Mouse (Mus musculus) ES-E14 (cell line): ENCODE results near the gene Bloc1s6. TPM values are rescaled to one million over a fixed set of nuclear protein-coding genes. Genes with fewer than 3 reads are reported as not detected.

Experiments used
- DNase-seq: peaks from one replicate; pipeline ENCODE4 v3.0.0-alpha.2; 2013; ENCODE audit warnings: low read depth, low spot score
- H3K27ac ChIP-seq: 2 replicates; pipeline ENCODE4 v1.5.1; 2012; ENCODE audit warnings: low read depth, mild to moderate bottlenecking, low read length, moderate library complexity, mixed read lengths; ENCODE audit not compliant: poor library complexity, insufficient read depth, severe bottlenecking
- H3K36me3 ChIP-seq: 2 replicates; pipeline ENCODE4 v1.6.1; 2012; ENCODE audit warnings: mild to moderate bottlenecking, low read length, moderate library complexity, mixed read lengths; ENCODE audit not compliant: control insufficient read depth, poor library complexity, insufficient read depth, severe bottlenecking
- H3K4me1 ChIP-seq, 2 experiments: fragments of 150-350 bp in 1 of 2; sonication (generic) in 1 of 2; 2 replicates each; pipeline ENCODE4 v1.6.1; 2012; ENCODE audit warnings: low read length in 2 of 2, mild to moderate bottlenecking in 1 of 2, mixed read lengths in 1 of 2; ENCODE audit not compliant: control insufficient read depth in 2 of 2, insufficient read depth in 2 of 2, poor library complexity in 1 of 2
- H3K4me3 ChIP-seq, 2 experiments: fragments of 150-350 bp in 1 of 2; sonication (generic) in 1 of 2; 2 replicates each; pipeline ENCODE4 v1.5.1; 2012; ENCODE audit warnings: low read length in 2 of 2, low read depth in 1 of 2, mild to moderate bottlenecking in 1 of 2, mixed read lengths in 1 of 2; ENCODE audit not compliant: insufficient read depth in 1 of 2, poor library complexity in 1 of 2, severe bottlenecking in 1 of 2
- H3K9ac ChIP-seq: 2 replicates; pipeline ENCODE4 v1.6.1; 2012; ENCODE audit warnings: low read depth, mild to moderate bottlenecking, low read length, mixed read lengths; ENCODE audit not compliant: poor library complexity, insufficient read depth, severe bottlenecking
- H3K9me3 ChIP-seq: fragments of 150-350 bp; sonication (generic); 2 replicates; pipeline ENCODE4 v1.6.1; 2012; ENCODE audit warnings: low read depth, mild to moderate bottlenecking, low read length; ENCODE audit not compliant: control insufficient read depth, insufficient read depth
- CHD2 ChIP-seq: IDR thresholded peaks from 2 replicates; pipeline ENCODE4 v1.6.1; 2014; ENCODE audit warnings: mild to moderate bottlenecking, low read depth, low read length, inconsistent platforms
- HCFC1 ChIP-seq: IDR thresholded peaks from 2 replicates; pipeline ENCODE4 v1.6.1; 2012; ENCODE audit warnings: low read length, inconsistent platforms, borderline replicate concordance; ENCODE audit not compliant: insufficient read depth
- MAFK ChIP-seq: IDR thresholded peaks from 2 replicates; pipeline ENCODE4 v1.6.1; 2014; ENCODE audit warnings: mild to moderate bottlenecking, low read depth, low read length, inconsistent platforms; ENCODE audit not compliant: insufficient read depth
- ZC3H11A ChIP-seq: IDR thresholded peaks from 2 replicates; pipeline ENCODE4 v1.6.1; 2012; ENCODE audit warnings: low read depth, mild to moderate bottlenecking, inconsistent platforms, low read length, borderline replicate concordance
- ZNF384 ChIP-seq: IDR thresholded peaks from 2 replicates; pipeline ENCODE4 v1.6.1; 2012; ENCODE audit warnings: low read depth, low read length, inconsistent platforms
- in situ Hi-C, 2 experiments: fragments of 600-800 bp; cut with MboI; formaldehyde crosslinking; loops; one replicate each; pipeline ENCODE4 v1.15.1; 2025; ENCODE audit warnings: low sequenced_read_pairs in 2 of 2, inconsistent platforms in 1 of 2; ENCODE audit not compliant: unreplicated experiment in 2 of 2
- total RNA-seq: library from RNA; depleted of rRNA; stranded (reverse); fragments of 300-350 nt; gene quantifications from 2 replicates; pipeline ENCODE4 v1.2.3, GENCODE M21; 2012

Bloc1s6 gene
- total RNA-seq, 1 experiment, result 11.6 TPM

DNA sequence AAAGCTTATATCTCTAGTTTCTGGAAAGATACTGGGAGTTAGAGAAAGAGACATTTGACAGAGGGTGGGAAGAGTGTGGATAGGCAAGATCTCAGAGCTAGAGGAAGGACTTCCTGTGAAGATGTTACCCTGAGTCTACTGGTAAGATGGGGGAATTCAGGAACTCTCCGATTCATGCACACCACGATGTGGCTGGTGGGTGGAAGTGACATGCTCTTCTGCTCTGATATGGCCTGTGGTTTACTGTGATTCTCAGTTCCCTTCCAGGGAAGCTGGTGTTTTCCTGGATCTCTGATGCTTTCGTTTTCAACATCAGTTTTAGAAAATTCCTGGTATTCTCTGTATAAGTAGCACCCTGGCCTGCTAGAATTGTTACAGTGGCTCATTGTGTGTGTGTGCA, 26.4 kb upstream of the Bloc1s6 start:
- Histone ChIP-seq H3K9ac (no peak overlapping the region), H3K27ac (no peak overlapping the region), H3K9me3 (no peaks in the 10 kb centered on the region), H3K4me3 (no peak overlapping the region), H3K4me1 (no peaks in the 10 kb centered on the region), H3K36me3 (no peaks in the 10 kb centered on the region)
- TF ChIP-seq MAFK, result no peak
- no peak for TF ChIP-seq ZC3H11A
- TF ChIP-seq CHD2, result no peak
- TF ChIP-seq HCFC1, result no peak
- TF ChIP-seq ZNF384, result no peak
- in situ Hi-C loops, result no loop called here
- DNase-seq, result no peak

DNA sequence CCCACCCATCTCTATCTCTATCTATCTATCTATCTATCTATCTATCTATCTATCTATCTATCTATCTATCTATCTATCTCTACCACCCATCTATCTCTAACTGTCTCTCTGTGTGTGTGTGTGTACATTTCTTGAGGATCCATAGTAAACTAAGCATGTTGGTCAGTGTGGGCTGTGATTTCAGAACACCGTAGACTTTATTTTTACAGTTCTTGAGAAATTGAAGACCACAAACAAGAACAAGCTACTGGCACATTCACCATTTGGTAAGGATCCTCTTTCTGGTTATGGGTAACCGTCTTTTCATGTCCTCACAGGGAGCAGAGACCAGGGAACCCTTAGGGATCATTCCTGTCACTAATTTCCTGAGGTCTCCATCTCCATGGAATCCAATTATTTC, 25.5 kb upstream of the Bloc1s6 start:
- Histone ChIP-seq H3K9me3 (no peaks in the 10 kb centered on the region), H3K9ac (no peak overlapping the region), H3K27ac (no peak overlapping the region), H3K36me3 (no peaks in the 10 kb centered on the region), H3K4me1 (no peaks in the 10 kb centered on the region), H3K4me3 (no peak overlapping the region)
- TF ChIP-seq HCFC1, result no peak
- no peak for TF ChIP-seq ZNF384
- no peak for TF ChIP-seq ZC3H11A
- no peak for TF ChIP-seq CHD2
- no peak for TF ChIP-seq MAFK
- DNase-seq, result no peak
- in situ Hi-C loops, result no loop called here

DNA sequence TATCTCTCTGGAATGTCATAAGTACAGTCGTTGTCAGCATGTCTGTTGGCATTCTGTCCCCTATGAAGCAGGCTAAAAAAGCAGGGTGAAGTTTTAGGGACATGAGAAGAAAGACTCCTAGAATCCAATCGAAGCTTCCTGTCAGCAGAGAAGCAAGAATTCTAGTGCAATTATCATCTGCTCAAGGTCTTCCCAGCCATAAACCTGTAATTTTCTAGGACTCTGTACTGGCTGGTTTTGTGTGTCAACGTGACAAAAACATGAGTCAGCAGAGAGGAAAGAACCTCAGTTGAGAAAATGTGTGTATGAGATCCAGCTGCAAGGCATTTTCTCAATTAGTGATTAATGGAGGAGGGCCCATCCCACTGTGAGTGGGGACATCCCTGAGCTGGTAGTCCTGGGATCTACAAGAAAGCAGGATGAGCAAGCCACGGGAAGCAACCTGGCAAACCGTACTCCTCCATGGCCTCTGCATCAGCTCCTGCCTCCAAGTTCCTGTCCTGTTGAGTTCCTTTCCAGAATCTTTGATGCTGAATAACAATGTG, 23.1 kb upstream of the Bloc1s6 start:
- in situ Hi-C loops, result no loop called here
- Histone ChIP-seq H3K9ac (no peak overlapping the region), H3K27ac (no peak overlapping the region), H3K9me3 (no peaks in the 10 kb centered on the region), H3K36me3 (no peaks in the 10 kb centered on the region), H3K4me1 (no peaks in the 10 kb centered on the region), H3K4me3 (no peak overlapping the region)
- TF ChIP-seq HCFC1 (no peak), ZNF384 (no peak), CHD2 (no peak), ZC3H11A (no peak), MAFK (no peak)
- no peak for DNase-seq

DNA sequence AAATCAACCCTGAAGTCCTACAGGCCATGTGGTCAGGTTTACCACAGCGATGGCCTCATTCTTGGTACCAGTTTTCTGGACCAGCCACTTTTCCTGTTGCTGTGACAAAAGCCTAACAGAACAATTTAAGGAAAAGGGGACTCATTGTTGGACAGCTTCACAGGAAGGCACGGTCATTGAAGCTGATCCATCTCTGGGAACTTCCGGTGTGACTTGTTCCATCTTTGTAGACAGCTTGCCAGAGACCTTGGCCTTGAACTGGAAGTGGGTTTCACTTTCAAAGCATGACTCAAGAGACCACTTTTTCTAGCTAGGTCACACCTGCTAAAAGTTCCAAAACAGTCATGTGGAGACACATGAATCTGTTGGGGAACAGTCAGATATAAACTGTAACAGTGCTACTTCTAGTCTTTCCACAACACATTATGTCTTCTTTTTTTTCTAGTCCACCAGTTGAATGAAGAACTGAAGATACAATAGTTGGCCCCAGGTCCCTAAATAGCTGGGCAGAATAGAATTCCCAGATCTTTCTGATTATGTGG, 21.9 kb upstream of the Bloc1s6 start:
- H3K4me1 ChIP-seq, result no peaks in the 10 kb centered on the region
- H3K36me3 ChIP-seq, result no peaks in the 10 kb centered on the region
- DNase-seq, result no peak
- in situ Hi-C loops, result no loop called here
- no peaks in the 10 kb centered on the region for H3K9me3 ChIP-seq
- H3K9ac ChIP-seq, result no peak overlapping the region
- H3K4me3 ChIP-seq, result no peak overlapping the region
- TF ChIP-seq CHD2 (no peak), ZC3H11A (no peak), HCFC1 (no peak), ZNF384 (no peak), MAFK (no peak)
- H3K27ac ChIP-seq, result no peak overlapping the region

DNA sequence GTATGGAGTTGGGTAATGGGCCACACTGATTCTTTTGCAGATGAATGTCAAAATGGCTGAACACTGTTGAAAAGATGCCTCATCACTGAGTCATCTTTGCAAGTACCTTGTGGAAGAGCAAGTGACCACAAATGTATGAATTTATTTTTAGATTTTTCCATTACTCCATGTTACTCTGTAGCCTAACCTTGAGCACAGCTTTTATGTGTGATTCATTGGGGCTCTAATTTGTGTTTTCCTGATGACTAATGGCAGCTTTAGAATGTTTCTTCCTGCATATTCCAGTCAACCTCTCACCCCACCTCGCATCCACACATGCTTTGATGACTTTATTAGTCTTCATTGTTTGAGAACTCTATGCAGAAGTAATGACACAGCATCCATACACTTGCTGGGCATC, 19.1 kb upstream of the Bloc1s6 start:
- H3K9me3 ChIP-seq, result no peaks in the 10 kb centered on the region
- in situ Hi-C loops, result no loop called here
- TF ChIP-seq ZC3H11A, result no peak
- no peak for TF ChIP-seq ZNF384
- TF ChIP-seq CHD2, result no peak
- TF ChIP-seq MAFK, result no peak
- H3K36me3 ChIP-seq, result no peaks in the 10 kb centered on the region
- H3K4me3 ChIP-seq, result no peak overlapping the region
- no peak overlapping the region for H3K9ac ChIP-seq
- H3K4me1 ChIP-seq, result no peaks in the 10 kb centered on the region
- no peak for DNase-seq
- no peak overlapping the region for H3K27ac ChIP-seq
